Mouse (Mus musculus): Measurements from ENCODE around the gene Mul1. TPM values are rescaled to one million over a fixed set of nuclear protein-coding genes. Genes with fewer than 3 reads are reported as not detected.

The Mul1 gene
- total and polyA plus RNA-seq, 2 experiments from 2014 or later, result 17.6 to 32.6 TPM

DNA sequence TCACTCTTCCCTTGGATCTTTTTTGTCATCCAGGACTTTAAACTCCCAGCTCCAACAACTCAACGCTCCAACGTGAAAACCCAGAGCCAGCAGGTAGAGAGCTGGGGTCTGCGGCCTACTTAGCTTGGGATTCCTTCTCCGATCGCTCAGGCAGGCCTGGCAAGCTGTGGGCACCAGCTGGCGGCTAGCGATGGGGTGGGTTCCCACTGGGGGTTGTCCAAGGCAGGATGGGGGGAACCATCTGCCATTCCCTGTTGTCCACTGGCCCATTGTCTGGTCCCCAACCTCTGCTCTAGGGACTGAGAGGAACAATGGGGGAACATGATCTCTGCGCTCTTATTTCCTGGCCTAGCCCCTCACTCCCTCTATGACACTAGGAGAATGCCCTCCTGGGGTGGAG lies 53.8 kb downstream of the Mul1 start:
- Histone ChIP-seq H3K9ac (replicated peaks; ENCODE audit: low read length, poor library complexity, severe bottlenecking) (no peak overlapping the region), H3K4me2 (ENCODE audit: low read depth, low read length, poor library complexity, severe bottlenecking) (no peak overlapping the region), H3K9me3 (ENCODE audit: low read length) (no peaks in the 10 kb centered on the region), H3K27me3 (ENCODE audit: insufficient read depth, low read length) (no peaks in the 10 kb centered on the region), H3K4me1 (ENCODE audit: insufficient read depth, low read length) (peaks cover 7% of the 10 kb centered on the region), H3K27ac (ENCODE audit: low read depth, low read length) (no peak overlapping the region), H3K36me3 (ENCODE audit: insufficient read depth, low read length) (no peaks in the 10 kb centered on the region), H3K4me3 (ENCODE audit: low read depth, low read length) (no peak overlapping the region)
- no peak for ATAC-seq (ENCODE audit: low FRiP score)
- TF ChIP-seq CTCF (IDR thresholded peaks at IDR 0.05), result no peak
- 30% methylated on average over 8 of the region's 8 CpGs for WGBS
- DNase-seq (ENCODE audit: low spot score), result no peak

DNA sequence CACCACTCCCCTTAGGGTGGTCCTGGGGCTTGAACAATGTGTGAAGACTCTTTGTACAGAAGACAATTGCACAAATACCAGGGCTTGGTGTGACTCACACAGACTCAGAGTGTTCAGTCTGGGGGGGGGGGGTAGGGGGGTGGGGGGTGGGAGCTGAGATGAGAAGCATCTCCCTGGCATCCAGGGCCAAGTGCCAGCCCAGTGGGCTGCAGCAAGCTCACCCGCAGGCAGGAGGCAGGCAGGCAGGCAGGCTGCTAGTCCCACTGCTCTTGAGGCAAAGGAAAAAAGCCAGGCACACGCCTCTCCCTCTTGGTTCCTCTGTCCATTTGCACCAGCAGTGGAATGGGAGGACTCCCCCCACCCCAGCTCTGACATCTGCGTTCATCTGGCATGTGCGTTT lies 56.6 kb downstream of the Mul1 start:
- Histone ChIP-seq H3K27me3 (ENCODE audit: insufficient read depth, low read length) (no peaks in the 10 kb centered on the region), H3K9me3 (ENCODE audit: low read length) (no peaks in the 10 kb centered on the region), H3K27ac (ENCODE audit: low read depth, low read length) (no peak overlapping the region), H3K4me1 (ENCODE audit: insufficient read depth, low read length) (peaks cover 27% of the 10 kb centered on the region), H3K9ac (replicated peaks; ENCODE audit: low read length, poor library complexity, severe bottlenecking) (no peak overlapping the region), H3K4me2 (ENCODE audit: low read depth, low read length, poor library complexity, severe bottlenecking) (no peak overlapping the region), H3K36me3 (ENCODE audit: insufficient read depth, low read length) (no peaks in the 10 kb centered on the region), H3K4me3 (ENCODE audit: low read depth, low read length) (no peak overlapping the region)
- ATAC-seq (ENCODE audit: low FRiP score) (no peak), DNase-seq (ENCODE audit: low spot score) (no peak)
- no peak for TF ChIP-seq CTCF (IDR thresholded peaks at IDR 0.05)
- WGBS, result 59% methylated on average over 4 of the region's 4 CpGs

Other genes with a start within 250 kb of the Mul1 start
- 165 and 177 TPM in 2 replicates for gene Hp1bp3, start 218.4 kb upstream of the Mul1 start, total RNA-seq (2014; rRNA removed)
- 175 and 200 TPM in 2 replicates for gene Hp1bp3, start 218.4 kb upstream of the Mul1 start, polyA plus RNA-seq (2015; fragmentation: Nextera tagmentation; extraction: Ambion mirVana)
- gene Sh2d5, start 184.3 kb upstream of the Mul1 start, total RNA-seq (2014; rRNA removed), result 23.8 and 29.8 TPM in 2 replicates
- 18.4 and 19.2 TPM in 2 replicates for gene Sh2d5, start 184.3 kb upstream of the Mul1 start, polyA plus RNA-seq (2015; fragmentation: Nextera tagmentation; extraction: Ambion mirVana)
- 3.3 and 5.0 TPM in 2 replicates for gene Kif17, start 184.2 kb upstream of the Mul1 start, total RNA-seq (2014; rRNA removed)
- 6.0 and 6.3 TPM in 2 replicates for gene Kif17, start 184.2 kb upstream of the Mul1 start, polyA plus RNA-seq (2015; fragmentation: Nextera tagmentation; extraction: Ambion mirVana)
- 203 and 215 TPM in 2 replicates for gene Ddost, start 129.9 kb upstream of the Mul1 start, total RNA-seq (2014; rRNA removed)
- 207 and 220 TPM in 2 replicates for gene Ddost, start 129.9 kb upstream of the Mul1 start, polyA plus RNA-seq (2015; fragmentation: Nextera tagmentation; extraction: Ambion mirVana)
- 255 and 261 TPM in 2 replicates for gene Pink1, start 108.4 kb upstream of the Mul1 start, total RNA-seq (2014; rRNA removed)
- gene Pink1, start 108.4 kb upstream of the Mul1 start, polyA plus RNA-seq (2015; fragmentation: Nextera tagmentation; extraction: Ambion mirVana), result 149 and 150 TPM in 2 replicates
- gene Cda, start 66.7 kb upstream of the Mul1 start, total RNA-seq (2014; rRNA removed), result 9.1 and 9.6 TPM in 2 replicates
- 9.2 and 12.2 TPM in 2 replicates for gene Cda, start 66.7 kb upstream of the Mul1 start, polyA plus RNA-seq (2015; fragmentation: Nextera tagmentation; extraction: Ambion mirVana)
- 18.7 and 24.0 TPM in 2 replicates for gene Fam43b, start 38.1 kb upstream of the Mul1 start, total RNA-seq (2014; rRNA removed)
- 20.1 and 21.6 TPM in 2 replicates for gene Fam43b, start 38.1 kb upstream of the Mul1 start, polyA plus RNA-seq (2015; fragmentation: Nextera tagmentation; extraction: Ambion mirVana)
- gene Camk2n1, start 19.6 kb downstream of the Mul1 start, total RNA-seq (2014; rRNA removed), result 50.9 and 55.6 TPM in 2 replicates
- gene Camk2n1, start 19.6 kb downstream of the Mul1 start, polyA plus RNA-seq (2015; fragmentation: Nextera tagmentation; extraction: Ambion mirVana), result 25.0 and 29.2 TPM in 2 replicates
- 8.8 and 16.9 TPM in 2 replicates for gene Vwa5b1, start 201.2 kb downstream of the Mul1 start, total RNA-seq (2014; rRNA removed)
- gene Vwa5b1, start 201.2 kb downstream of the Mul1 start, polyA plus RNA-seq (2015; fragmentation: Nextera tagmentation; extraction: Ambion mirVana), result 2.1 and 3.1 TPM in 2 replicates